Mouse (Mus musculus) T-helper 17 cell (primary cell): ENCODE measurements around the gene Cmbl.

ENCODE experiments used
- in situ Hi-C, 2 experiments: fragments of 300-600 bp; cut with MboI, MseI; formaldehyde crosslinking; loops; 1 replicate in 1 of 2; 2 replicates in 1 of 2; pipeline ENCODE4 v1.15.1; 2025; ENCODE audit warnings: high pct_unique_total_duplicates in 2 of 2

The Cmbl gene

GRCm38 (mm10) chr15:31539643-31540512 lies 25.3 kb upstream of the Cmbl start:
- in situ Hi-C loops, result loop anchor here in 1 of 2 experiments (5.0 to 10.0 kb wide), 3 partner anchors 42 to 315 kb away; partner anchors contain the start of gene Dap

- in situ Hi-C loops, result no loop called here
Observed at GRCm38 (mm10) chr15:31540513-31540802, 24.7 kb upstream of the Cmbl start.

- in situ Hi-C loops, result no loop called here
Observed at GRCm38 (mm10) chr15:31542013-31542958, 22.9 kb upstream of the Cmbl start.

- in situ Hi-C loops, result no loop called here
Observed at GRCm38 (mm10) chr15:31543246-31543645, 21.9 kb upstream of the Cmbl start.

GRCm38 (mm10) chr15:31545058-31545457 lies 20.1 kb upstream of the Cmbl start:
- in situ Hi-C loops, result no loop called here

- in situ Hi-C loops, result no loop called here
Observed at GRCm38 (mm10) chr15:31546291-31546690, 18.9 kb upstream of the Cmbl start.

- in situ Hi-C loops, result no loop called here
Observed at GRCm38 (mm10) chr15:31547421-31547820, 17.8 kb upstream of the Cmbl start.

GRCm38 (mm10) chr15:31550381-31550780 lies 14.8 kb upstream of the Cmbl start:
- in situ Hi-C loops, result no loop called here

- in situ Hi-C loops, result no loop called here
Observed at GRCm38 (mm10) chr15:31554855-31555254, 10.3 kb upstream of the Cmbl start.

GRCm38 (mm10) chr15:31561390-31561789 lies 3.8 kb upstream of the Cmbl start:
- in situ Hi-C loops, result no loop called here

- in situ Hi-C loops, result no loop called here
Observed at GRCm38 (mm10) chr15:31561976-31562375, 3.2 kb upstream of the Cmbl start.

- in situ Hi-C loops, result no loop called here
Observed at GRCm38 (mm10) chr15:31562847-31563246, 2.3 kb upstream of the Cmbl start.

- in situ Hi-C loops, result no loop called here
Observed at GRCm38 (mm10) chr15:31563577-31564546, 1.3 kb upstream of the Cmbl start.

GRCm38 (mm10) chr15:31565786-31566185 lies 597 bp downstream of the Cmbl start:
- in situ Hi-C loops, result no loop called here

- in situ Hi-C loops, result no loop called here
Observed at GRCm38 (mm10) chr15:31567431-31567830, 2.2 kb downstream of the Cmbl start.

GRCm38 (mm10) chr15:31568581-31568996 lies 3.4 kb downstream of the Cmbl start:
- in situ Hi-C loops, result no loop called here

- in situ Hi-C loops, result no loop called here
Observed at GRCm38 (mm10) chr15:31569325-31570022, 4.3 kb downstream of the Cmbl start.

- in situ Hi-C loops, result no loop called here
Observed at GRCm38 (mm10) chr15:31570959-31571358, 5.8 kb downstream of the Cmbl start.

- in situ Hi-C loops, result no loop called here
Observed at GRCm38 (mm10) chr15:31571906-31572722, 6.9 kb downstream of the Cmbl start.

GRCm38 (mm10) chr15:31573287-31573686 lies 8.1 kb downstream of the Cmbl start:
- in situ Hi-C loops, result no loop called here
